Mouse (Mus musculus) erythroid progenitor cell, adult 5-6 weeks (primary cell): ENCODE data around the gene Oosp2. TPM values are rescaled to one million over a fixed set of nuclear protein-coding genes. Genes with fewer than 3 reads are reported as not detected.

Source experiments
- ATAC-seq: replicated peaks from 2 replicates; pipeline ENCODE4 v1.8.0; 2016; ENCODE audit warnings: moderate number of reproducible peaks, mild to moderate bottlenecking, moderate TSS enrichment, inconsistent platforms; ENCODE audit not compliant: poor library complexity, low FRiP score, severe bottlenecking
- total RNA-seq, 2 experiments: library from RNA; stranded (forward) in 1 of 2; stranded (reverse) in 1 of 2; fragments of 150-400 nt in 1 of 2; fragments of 186-747, 209-891 nt in 1 of 2; gene quantifications; 2 replicates each; pipeline versions ENCODE4 v1.2.3 to v1.2.4; 2015 to 2017; ENCODE audit warnings: low replicate concordance in 2 of 2

Oosp2 gene
- total RNA-seq, 2 experiments from 2014 or later = not detected

GRCm38 (mm10) chr19:11611541-11611945, 48.8 kb downstream of the Oosp2 start:
- no peak for ATAC-seq

- no peak for ATAC-seq
Measured at GRCm38 (mm10) chr19:11608172-11608571, 52.2 kb downstream of the Oosp2 start.

GRCm38 (mm10) chr19:11604603-11605002, 55.8 kb downstream of the Oosp2 start, which contains the start of gene Ms4a6d:
Ms4a6d (minus strand) TSS chr19:11604849.
- ATAC-seq = no peak

- ATAC-seq = no peak
Measured at GRCm38 (mm10) chr19:11602026-11602425, 58.3 kb downstream of the Oosp2 start.

GRCm38 (mm10) chr19:11601349-11601748, 59.0 kb downstream of the Oosp2 start:
- no peak for ATAC-seq

Other genes with a start within 250 kb of the Oosp2 start
- gene Ms4a4b, start 217.0 kb downstream of the Oosp2 start, total RNA-seq (2015; ENCODE audit: low replicate concordance) = 40.0 and 72.9 TPM in 2 replicates
- 1.4 and 5.0 TPM in 2 replicates for gene Ms4a4b, start 217.0 kb downstream of the Oosp2 start, total RNA-seq (2017; ENCODE audit: low replicate concordance)
- 21.0 and 37.1 TPM in 2 replicates for gene Ms4a6c, start 191.2 kb downstream of the Oosp2 start, total RNA-seq (2015; ENCODE audit: low replicate concordance)
- gene Ms4a6c, start 191.2 kb downstream of the Oosp2 start, total RNA-seq (2017; ENCODE audit: low replicate concordance) = 13.0 and 39.2 TPM in 2 replicates
- gene Gm8369, start 174.6 kb downstream of the Oosp2 start, total RNA-seq (2015; ENCODE audit: low replicate concordance) = 13.7 and 24.7 TPM in 2 replicates
- 8.3 and 21.9 TPM in 2 replicates for gene Gm8369, start 174.6 kb downstream of the Oosp2 start, total RNA-seq (2017; ENCODE audit: low replicate concordance)
- 15.1 and 22.2 TPM in 2 replicates for gene Ms4a6b, start 144.0 kb downstream of the Oosp2 start, total RNA-seq (2015; ENCODE audit: low replicate concordance)
- 5.4 and 12.9 TPM in 2 replicates for gene Ms4a6b, start 144.0 kb downstream of the Oosp2 start, total RNA-seq (2017; ENCODE audit: low replicate concordance)
- 3.2 and 4.2 TPM in 2 replicates for gene Ms4a4d, start 123.8 kb downstream of the Oosp2 start, total RNA-seq (2015; ENCODE audit: low replicate concordance)
- gene Ms4a4d, start 123.8 kb downstream of the Oosp2 start, total RNA-seq (2017; ENCODE audit: low replicate concordance) = 1.3 TPM in 1 of 2 replicates, not detected in the other
- gene Ms4a6d, start 55.7 kb downstream of the Oosp2 start, total RNA-seq (2015; ENCODE audit: low replicate concordance) = 2.2 and 5.4 TPM in 2 replicates
- gene Ms4a6d, start 55.7 kb downstream of the Oosp2 start, total RNA-seq (2017; ENCODE audit: low replicate concordance) = 0.90 TPM in 1 of 2 replicates, not detected in the other
- gene Ms4a2, start 36.8 kb downstream of the Oosp2 start, total RNA-seq (2015; ENCODE audit: low replicate concordance) = 13.3 and 21.4 TPM in 2 replicates
- gene Ms4a2, start 36.8 kb downstream of the Oosp2 start, total RNA-seq (2017; ENCODE audit: low replicate concordance) = 6.8 and 12.9 TPM in 2 replicates
- 148 and 159 TPM in 2 replicates for gene Ms4a3, start 19.7 kb downstream of the Oosp2 start, total RNA-seq (2015; ENCODE audit: low replicate concordance)
- 39.9 and 40.2 TPM in 2 replicates for gene Ms4a3, start 19.7 kb downstream of the Oosp2 start, total RNA-seq (2017; ENCODE audit: low replicate concordance)
- gene Oosp1, start 30.6 kb upstream of the Oosp2 start, total RNA-seq (2015; ENCODE audit: low replicate concordance) = 2.1 TPM in 1 of 2 replicates, not detected in the other
- gene Oosp1, start 30.6 kb upstream of the Oosp2 start, total RNA-seq (2017; ENCODE audit: low replicate concordance) = 6.3 TPM in 1 of 2 replicates, not detected in the other
- gene Oosp3, start 36.5 kb upstream of the Oosp2 start, total RNA-seq (2015; ENCODE audit: low replicate concordance) = not detected in 2 replicates
- gene Oosp3, start 36.5 kb upstream of the Oosp2 start, total RNA-seq (2017; ENCODE audit: low replicate concordance) = not detected in 2 replicates
- gene Gif, start 87.0 kb upstream of the Oosp2 start, total RNA-seq (2015; ENCODE audit: low replicate concordance) = not detected in 2 replicates
- gene Gif, start 87.0 kb upstream of the Oosp2 start, total RNA-seq (2017; ENCODE audit: low replicate concordance) = not detected in 2 replicates
- gene Mrpl16, start 109.8 kb upstream of the Oosp2 start, total RNA-seq (2015; ENCODE audit: low replicate concordance) = 19.8 and 21.0 TPM in 2 replicates
- 6.8 and 22.5 TPM in 2 replicates for gene Mrpl16, start 109.8 kb upstream of the Oosp2 start, total RNA-seq (2017; ENCODE audit: low replicate concordance)
- 2.2 TPM in 1 of 2 replicates, not detected in the other for gene Stx3, start 158.8 kb upstream of the Oosp2 start, total RNA-seq (2015; ENCODE audit: low replicate concordance)
- gene Stx3, start 158.8 kb upstream of the Oosp2 start, total RNA-seq (2017; ENCODE audit: low replicate concordance) = 0.39 and 6.0 TPM in 2 replicates
- not detected in 2 replicates for gene Olfr1417, start 178.7 kb upstream of the Oosp2 start, total RNA-seq (2015; ENCODE audit: low replicate concordance)
- gene Olfr1417, start 178.7 kb upstream of the Oosp2 start, total RNA-seq (2017; ENCODE audit: low replicate concordance) = not detected in 2 replicates
- not detected in 2 replicates for gene Olfr1418, start 200.5 kb upstream of the Oosp2 start, total RNA-seq (2015; ENCODE audit: low replicate concordance)
- gene Olfr1418, start 200.5 kb upstream of the Oosp2 start, total RNA-seq (2017; ENCODE audit: low replicate concordance) = not detected in 2 replicates
- not detected in 2 replicates for gene Olfr1419, start 214.5 kb upstream of the Oosp2 start, total RNA-seq (2015; ENCODE audit: low replicate concordance)
- not detected in 2 replicates for gene Olfr1419, start 214.5 kb upstream of the Oosp2 start, total RNA-seq (2017; ENCODE audit: low replicate concordance)
- not detected in 2 replicates for gene Olfr1420, start 226.0 kb upstream of the Oosp2 start, total RNA-seq (2015; ENCODE audit: low replicate concordance)
- not detected in 2 replicates for gene Olfr1420, start 226.0 kb upstream of the Oosp2 start, total RNA-seq (2017; ENCODE audit: low replicate concordance)